Mouse (Mus musculus): ENCODE data around the gene Ralgps1. TPM values are rescaled to one million over a fixed set of nuclear protein-coding genes. Genes with fewer than 3 reads are reported as not detected.

Gene Ralgps1
- polyA plus RNA-seq, 1 experiment = not detected

- Histone ChIP-seq H3K27me3 (ENCODE audit: control insufficient read depth) (no peaks in the 10 kb centered on the region), H3K4me3 (replicated peaks) (no peak overlapping the region)
- TF ChIP-seq TAL1 (IDR thresholded peaks at IDR 0.05; ENCODE audit: low read length) = no peak
- no peak for TF ChIP-seq GATA1 (IDR thresholded peaks at IDR 0.05; ENCODE audit: low read length)
Measured at GRCm38 (mm10) chr2:33162126-33162525, 209.2 kb downstream of the Ralgps1 start.

GRCm38 (mm10) chr2:33160326-33160973 lies 210.8 kb downstream of the Ralgps1 start:
- Histone ChIP-seq H3K27me3 (ENCODE audit: control insufficient read depth) (no peaks in the 10 kb centered on the region), H3K9me3 (ENCODE audit: control insufficient read depth, low read length) (no peaks in the 10 kb centered on the region), H3K4me3 (replicated peaks) (no peak overlapping the region), H3K36me3 (ENCODE audit: control insufficient read depth) (no peaks in the 10 kb centered on the region), H3K4me1 (ENCODE audit: control insufficient read depth) (no peaks in the 10 kb centered on the region; the same call in none of the 2 replicates)
- no peak for TF ChIP-seq GATA1 (IDR thresholded peaks at IDR 0.05; ENCODE audit: low read length)
- TF ChIP-seq TAL1 (IDR thresholded peaks at IDR 0.05; ENCODE audit: low read length) = no peak

More at GRCm38 (mm10) chr2:33162126-33162525, 209.2 kb downstream of the Ralgps1 start:
- no peaks in the 10 kb centered on the region for H3K9me3 ChIP-seq (ENCODE audit: control insufficient read depth, low read length)
- H3K4me1 ChIP-seq (ENCODE audit: control insufficient read depth) = no peaks in the 10 kb centered on the region; the same call in none of the 2 replicates
- no peaks in the 10 kb centered on the region for H3K36me3 ChIP-seq (ENCODE audit: control insufficient read depth)

- no peaks in the 10 kb centered on the region for H3K36me3 ChIP-seq (ENCODE audit: control insufficient read depth)
- no peaks in the 10 kb centered on the region for H3K27me3 ChIP-seq (ENCODE audit: control insufficient read depth)
- TF ChIP-seq GATA1 (IDR thresholded peaks at IDR 0.05; ENCODE audit: low read length) = no peak
- TF ChIP-seq TAL1 (IDR thresholded peaks at IDR 0.05; ENCODE audit: low read length) = no peak
- no peaks in the 10 kb centered on the region; the same call in none of the 2 replicates for H3K4me1 ChIP-seq (ENCODE audit: control insufficient read depth)
- no peaks in the 10 kb centered on the region for H3K9me3 ChIP-seq (ENCODE audit: control insufficient read depth, low read length)
- no peak overlapping the region for H3K4me3 ChIP-seq (replicated peaks)
Measured at GRCm38 (mm10) chr2:33159593-33159992, 211.7 kb downstream of the Ralgps1 start.

DNA sequence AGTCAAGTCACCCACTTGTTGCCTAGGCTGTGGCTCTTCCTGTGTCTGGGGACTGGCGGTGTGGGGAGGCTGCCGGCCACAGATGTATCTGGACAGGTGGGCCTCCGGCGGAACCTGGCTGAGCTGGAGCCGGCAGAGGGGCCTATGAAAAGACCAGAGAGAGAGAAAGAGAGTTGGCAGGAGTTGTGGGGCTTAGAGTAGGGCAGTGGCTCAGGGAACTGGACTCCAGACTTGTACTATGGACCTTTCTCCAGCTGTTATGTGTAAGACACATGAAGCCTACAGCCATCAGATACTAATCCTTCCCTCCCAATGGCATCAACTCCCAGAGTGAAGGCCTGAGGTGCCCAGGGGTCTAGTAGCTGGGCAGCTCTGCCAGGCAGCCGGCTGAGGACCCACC lies 212.4 kb downstream of the Ralgps1 start:
- no peak overlapping the region for H3K4me3 ChIP-seq (replicated peaks)
- no peak for TF ChIP-seq GATA1 (IDR thresholded peaks at IDR 0.05; ENCODE audit: low read length)
- TF ChIP-seq TAL1 (IDR thresholded peaks at IDR 0.05; ENCODE audit: low read length) = no peak
- H3K9me3 ChIP-seq (ENCODE audit: control insufficient read depth, low read length) = no peaks in the 10 kb centered on the region
- H3K27me3 ChIP-seq (ENCODE audit: control insufficient read depth) = no peaks in the 10 kb centered on the region
- H3K36me3 ChIP-seq (ENCODE audit: control insufficient read depth) = no peaks in the 10 kb centered on the region
- no peaks in the 10 kb centered on the region; the same call in none of the 2 replicates for H3K4me1 ChIP-seq (ENCODE audit: control insufficient read depth)

- Histone ChIP-seq H3K9me3 (ENCODE audit: control insufficient read depth, low read length) (no peaks in the 10 kb centered on the region), H3K4me1 (ENCODE audit: control insufficient read depth) (no peaks in the 10 kb centered on the region; the same call in none of the 2 replicates), H3K4me3 (replicated peaks) (no peak overlapping the region), H3K27me3 (ENCODE audit: control insufficient read depth) (no peaks in the 10 kb centered on the region), H3K36me3 (ENCODE audit: control insufficient read depth) (no peaks in the 10 kb centered on the region)
- no peak for TF ChIP-seq GATA1 (IDR thresholded peaks at IDR 0.05; ENCODE audit: low read length)
- TF ChIP-seq TAL1 (IDR thresholded peaks at IDR 0.05; ENCODE audit: low read length) = no peak
Measured at GRCm38 (mm10) chr2:33156283-33156781, 215.0 kb downstream of the Ralgps1 start.

GRCm38 (mm10) chr2:33154751-33155372 lies 216.4 kb downstream of the Ralgps1 start:
- H3K27me3 ChIP-seq (ENCODE audit: control insufficient read depth) = no peaks in the 10 kb centered on the region
- TF ChIP-seq TAL1 (IDR thresholded peaks at IDR 0.05; ENCODE audit: low read length) (no peak), GATA1 (IDR thresholded peaks at IDR 0.05; ENCODE audit: low read length) (no peak)
- H3K9me3 ChIP-seq (ENCODE audit: control insufficient read depth, low read length) = no peaks in the 10 kb centered on the region
- H3K4me3 ChIP-seq (replicated peaks) = no peak overlapping the region
- no peaks in the 10 kb centered on the region; the same call in none of the 2 replicates for H3K4me1 ChIP-seq (ENCODE audit: control insufficient read depth)
- H3K36me3 ChIP-seq (ENCODE audit: control insufficient read depth) = no peaks in the 10 kb centered on the region

DNA sequence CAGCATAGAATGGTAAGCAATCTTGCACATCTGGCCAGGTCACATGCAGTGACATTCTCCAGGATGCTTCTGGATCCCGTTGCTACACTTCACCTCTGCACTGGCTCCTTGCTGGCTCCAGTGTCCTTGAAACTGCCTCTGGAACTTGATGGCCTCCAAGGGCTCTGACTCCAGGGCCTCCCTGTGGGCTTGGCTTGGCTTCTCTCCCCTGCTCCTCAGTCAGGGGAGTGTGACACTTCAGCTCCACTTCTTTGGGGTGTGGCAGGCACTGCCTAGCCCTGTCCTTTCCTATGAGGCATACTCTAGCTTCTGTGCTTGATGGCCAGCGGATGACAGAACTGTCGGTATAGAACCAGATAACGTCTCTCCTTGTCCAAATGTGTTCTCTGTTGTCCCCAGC lies 224.3 kb downstream of the Ralgps1 start:
- Histone ChIP-seq H3K9me3 (ENCODE audit: control insufficient read depth, low read length) (no peaks in the 10 kb centered on the region), H3K27me3 (ENCODE audit: control insufficient read depth) (no peaks in the 10 kb centered on the region), H3K36me3 (ENCODE audit: control insufficient read depth) (no peaks in the 10 kb centered on the region), H3K4me3 (replicated peaks) (no peak overlapping the region), H3K4me1 (ENCODE audit: control insufficient read depth) (no peaks in the 10 kb centered on the region)
- TF ChIP-seq TAL1 (IDR thresholded peaks at IDR 0.05; ENCODE audit: low read length) (no peak), GATA1 (IDR thresholded peaks at IDR 0.05; ENCODE audit: low read length) (no peak)

GRCm38 (mm10) chr2:33143292-33143691 lies 228.0 kb downstream of the Ralgps1 start:
- no peak overlapping the region for H3K4me3 ChIP-seq (replicated peaks)
- no peaks in the 10 kb centered on the region for H3K36me3 ChIP-seq (ENCODE audit: control insufficient read depth)
- no peaks in the 10 kb centered on the region for H3K27me3 ChIP-seq (ENCODE audit: control insufficient read depth)
- no peaks in the 10 kb centered on the region for H3K4me1 ChIP-seq (ENCODE audit: control insufficient read depth)
- TF ChIP-seq TAL1 (IDR thresholded peaks at IDR 0.05; ENCODE audit: low read length) (no peak), GATA1 (IDR thresholded peaks at IDR 0.05; ENCODE audit: low read length) (no peak)
- no peaks in the 10 kb centered on the region for H3K9me3 ChIP-seq (ENCODE audit: control insufficient read depth, low read length)

GRCm38 (mm10) chr2:33138491-33138890 lies 232.8 kb downstream of the Ralgps1 start:
- H3K27me3 ChIP-seq (ENCODE audit: control insufficient read depth) = peaks cover 9% of the 10 kb centered on the region

More at GRCm38 (mm10) chr2:33138491-33138890, 232.8 kb downstream of the Ralgps1 start:
- H3K36me3 ChIP-seq (ENCODE audit: control insufficient read depth) = no peaks in the 10 kb centered on the region
- H3K9me3 ChIP-seq (ENCODE audit: control insufficient read depth, low read length) = no peaks in the 10 kb centered on the region
- TF ChIP-seq GATA1 (IDR thresholded peaks at IDR 0.05; ENCODE audit: low read length) (no peak), TAL1 (IDR thresholded peaks at IDR 0.05; ENCODE audit: low read length) (no peak)
- no peaks in the 10 kb centered on the region for H3K4me1 ChIP-seq (ENCODE audit: control insufficient read depth)
- H3K4me3 ChIP-seq (replicated peaks) = no peak overlapping the region
